Mouse (Mus musculus): ENCODE measurements around the gene Snrnp35.
A peak's percentile ranks its signal among the peaks of the same experiment; 100 is the strongest.

Snrnp35 gene

DNA sequence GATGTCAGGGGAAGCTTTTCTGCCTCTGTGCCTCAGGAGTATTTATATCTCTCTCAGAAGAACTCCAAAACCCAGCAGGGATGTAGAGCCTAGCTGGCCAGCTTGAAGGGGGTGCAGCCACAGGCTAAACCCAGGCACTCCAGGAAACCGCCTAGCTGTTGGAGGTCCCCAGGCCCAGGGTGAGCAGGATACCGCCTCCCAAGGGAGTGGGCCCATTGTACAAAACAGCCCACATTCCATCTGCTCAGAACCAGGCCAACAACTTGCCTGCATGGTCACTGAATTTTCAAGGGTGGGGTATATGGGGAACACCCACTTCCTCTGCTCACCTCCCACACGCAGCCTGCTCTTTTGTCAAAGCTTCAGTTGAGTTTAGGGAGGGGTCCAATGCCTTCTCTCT lies 17.6 kb downstream of the Snrnp35 start:
- DNase-seq (ENCODE audit: low spot score in 2 of 2) = no peak

- no peak for DNase-seq (ENCODE audit: low spot score in 2 of 2)
Observed at GRCm38 (mm10) chr5:124501541-124501940, 18.6 kb downstream of the Snrnp35 start.

DNA sequence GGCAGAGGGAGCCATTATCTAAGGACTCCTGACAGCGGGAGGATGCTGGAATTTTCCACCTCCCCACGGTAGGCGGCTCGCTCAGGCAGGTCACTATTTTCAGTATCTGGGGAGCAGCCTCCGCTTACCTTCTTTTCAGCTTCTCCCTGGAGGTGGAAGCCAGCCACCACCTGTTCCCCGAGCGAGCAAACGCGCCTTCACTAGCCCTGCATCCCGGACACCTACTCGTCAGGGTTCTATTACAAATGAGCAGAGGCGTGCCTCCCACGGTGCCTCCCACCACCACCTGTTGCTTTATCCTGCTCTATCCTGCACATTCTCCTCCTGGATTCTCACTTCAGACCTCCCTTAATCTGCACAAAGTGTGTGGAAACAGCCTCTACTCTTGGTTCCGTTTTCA lies 20.8 kb downstream of the Snrnp35 start:
- DNase-seq (ENCODE audit: low spot score in 2 of 2) = no peak

- no peak for DNase-seq (ENCODE audit: low spot score in 2 of 2)
Observed at GRCm38 (mm10) chr5:124505235-124505634, 22.3 kb downstream of the Snrnp35 start.

DNA sequence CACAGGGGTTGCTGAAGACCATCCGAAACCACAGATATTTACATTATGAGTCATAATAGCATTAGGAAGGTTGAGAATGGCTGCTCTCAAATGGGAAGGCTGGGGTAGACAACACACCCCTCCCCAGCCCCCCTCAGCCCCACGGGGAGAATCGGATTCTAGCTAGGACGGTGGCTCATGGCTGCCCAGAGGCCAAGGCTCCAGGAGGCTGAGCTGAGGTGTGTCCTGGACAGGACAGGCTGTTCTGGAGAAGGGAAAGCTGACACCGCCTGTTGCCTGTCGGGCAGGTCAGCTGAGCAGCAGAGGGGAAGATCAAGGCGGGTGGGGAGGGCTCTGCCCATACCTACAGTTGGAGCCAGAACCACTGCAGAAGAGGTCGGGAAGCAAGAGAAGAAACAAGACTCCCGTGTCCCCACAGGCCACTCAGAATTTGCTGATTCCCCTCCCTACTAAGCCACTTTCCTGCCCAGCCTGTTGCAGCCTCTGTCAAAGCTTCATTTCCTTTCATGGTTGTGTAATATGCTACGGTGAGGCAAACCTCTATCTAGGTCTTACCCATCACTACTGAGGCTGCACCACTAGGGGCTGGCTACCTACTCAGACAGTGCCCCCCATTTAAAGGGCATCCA lies 23.9 kb downstream of the Snrnp35 start:
- DNase-seq (ENCODE audit: low spot score in 2 of 2) = no peak

GRCm38 (mm10) chr5:124509200-124509599 lies 26.3 kb downstream of the Snrnp35 start:
- DNase-seq (ENCODE audit: low spot score in 2 of 2) = no peak

- peak in 1 of 2 experiments; percentile 62 for DNase-seq (ENCODE audit: low spot score in 2 of 2)
Observed at GRCm38 (mm10) chr5:124509742-124510237, 26.9 kb downstream of the Snrnp35 start.

- no peak for DNase-seq (ENCODE audit: low spot score in 2 of 2)
Observed at GRCm38 (mm10) chr5:124510536-124511050, 27.7 kb downstream of the Snrnp35 start.

GRCm38 (mm10) chr5:124515789-124516188 lies 32.9 kb downstream of the Snrnp35 start:
- no peak for DNase-seq (ENCODE audit: low spot score in 2 of 2)

GRCm38 (mm10) chr5:124518648-124519047 lies 35.7 kb downstream of the Snrnp35 start:
- no peak for DNase-seq (ENCODE audit: low spot score in 2 of 2)

GRCm38 (mm10) chr5:124521588-124521987 lies 38.7 kb downstream of the Snrnp35 start:
- no peak for DNase-seq (ENCODE audit: low spot score in 2 of 2)

GRCm38 (mm10) chr5:124523032-124523431 lies 40.1 kb downstream of the Snrnp35 start:
- no peak for DNase-seq (ENCODE audit: low spot score in 2 of 2)

DNA sequence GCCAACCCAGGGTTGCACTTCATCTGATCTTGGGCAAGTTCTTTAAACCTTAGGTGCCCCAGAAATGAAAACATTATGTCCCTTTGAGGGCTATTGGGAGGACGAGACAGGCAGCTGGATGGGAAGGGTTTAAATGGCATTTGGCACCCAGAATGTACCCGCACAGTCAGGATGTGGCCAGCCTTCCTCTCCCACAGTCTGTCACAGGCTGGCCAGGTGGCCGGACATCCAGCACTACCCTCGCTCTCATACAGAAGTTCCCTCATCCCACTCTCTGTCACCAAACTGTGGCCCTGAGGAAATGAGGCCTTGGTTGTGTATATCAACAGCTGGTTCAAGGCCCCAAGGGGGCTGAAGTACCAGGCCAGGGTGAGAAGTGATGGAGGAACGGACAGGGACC lies 42.0 kb downstream of the Snrnp35 start:
- DNase-seq (ENCODE audit: low spot score in 2 of 2) = no peak

DNA sequence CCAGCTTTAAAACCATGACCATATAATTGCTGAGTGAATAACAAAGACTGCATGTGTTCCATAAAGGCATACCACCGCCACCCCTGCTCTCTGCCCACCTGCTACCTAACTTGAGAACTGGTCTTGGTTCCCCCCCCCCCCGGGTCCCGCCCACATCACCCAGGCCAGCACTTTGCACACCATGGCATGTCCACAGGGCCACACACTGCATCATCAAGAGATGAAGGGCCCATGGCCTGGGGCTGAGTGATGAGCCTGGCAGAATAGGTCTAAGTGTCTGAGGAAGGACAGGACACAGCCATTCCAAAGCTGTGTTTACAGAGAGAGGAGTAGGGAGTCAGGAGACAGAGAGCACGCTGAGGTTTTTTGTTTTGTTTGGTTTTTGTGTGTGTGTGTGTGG lies 45.4 kb downstream of the Snrnp35 start:
- DNase-seq (ENCODE audit: low spot score in 2 of 2) = no peak

DNA sequence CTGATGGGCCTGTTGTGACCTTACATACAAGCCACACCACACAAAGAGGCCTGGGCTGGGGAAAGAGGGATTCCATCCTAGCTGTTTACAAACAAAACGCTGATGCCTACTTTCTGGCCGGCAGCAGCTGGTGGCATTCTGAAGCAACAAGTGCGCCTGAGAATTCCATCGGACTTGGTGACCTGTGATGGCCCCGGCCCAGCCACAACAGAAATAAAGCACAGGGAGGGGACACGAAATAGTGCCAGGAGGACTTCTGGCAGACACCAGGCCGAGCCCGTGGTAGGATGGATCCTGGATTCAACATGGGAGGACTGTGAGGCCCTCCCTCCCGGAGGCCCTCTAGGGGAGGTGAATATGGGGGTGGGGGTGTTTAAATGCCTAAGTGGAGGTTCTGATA lies 45.9 kb downstream of the Snrnp35 start:
- DNase-seq (ENCODE audit: low spot score in 2 of 2) = no peak

DNA sequence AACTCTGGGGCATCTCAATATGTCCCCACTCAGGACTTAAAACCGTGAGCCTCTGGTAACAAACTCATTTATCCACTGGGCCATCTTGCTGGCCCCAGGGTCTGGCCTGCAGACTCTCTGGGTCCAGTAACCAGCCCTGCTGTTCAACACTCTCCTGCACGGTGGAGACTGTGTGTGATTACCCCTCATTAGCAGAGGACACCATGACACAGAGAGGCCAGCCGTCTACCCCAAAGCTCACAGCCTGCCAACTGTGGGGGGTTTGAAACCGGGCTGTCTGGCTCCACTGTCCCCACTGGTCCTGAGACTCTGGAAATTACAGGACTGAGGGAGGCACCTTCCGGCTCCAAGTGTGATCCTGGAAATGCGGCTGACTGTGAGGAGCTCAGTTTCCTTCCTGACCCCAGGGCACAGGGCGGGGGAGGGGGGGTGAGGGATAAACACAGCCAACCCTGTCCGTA lies 46.3 kb downstream of the Snrnp35 start:
- DNase-seq (ENCODE audit: low spot score in 2 of 2) = no peak

DNA sequence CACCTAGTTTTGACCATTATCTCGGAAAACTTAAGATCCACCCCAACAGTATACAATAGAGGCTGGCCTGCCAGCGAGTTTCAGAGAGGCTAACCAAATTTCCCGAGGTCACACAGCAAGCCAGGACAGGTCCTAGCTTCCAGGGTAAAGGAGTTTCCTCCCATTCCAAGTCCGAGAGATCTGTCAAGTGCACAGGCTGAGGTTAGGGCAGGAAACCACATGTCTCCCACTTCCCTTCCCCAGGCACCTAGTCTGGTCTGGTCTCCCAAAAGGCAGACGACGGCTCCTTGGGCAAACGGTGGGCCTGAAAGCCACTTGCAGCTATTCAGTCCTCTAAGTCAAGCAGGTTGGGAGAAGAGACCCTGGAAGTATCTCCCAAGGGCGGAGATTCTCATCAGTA lies 46.8 kb downstream of the Snrnp35 start:
- no peak for DNase-seq (ENCODE audit: low spot score in 2 of 2)

DNA sequence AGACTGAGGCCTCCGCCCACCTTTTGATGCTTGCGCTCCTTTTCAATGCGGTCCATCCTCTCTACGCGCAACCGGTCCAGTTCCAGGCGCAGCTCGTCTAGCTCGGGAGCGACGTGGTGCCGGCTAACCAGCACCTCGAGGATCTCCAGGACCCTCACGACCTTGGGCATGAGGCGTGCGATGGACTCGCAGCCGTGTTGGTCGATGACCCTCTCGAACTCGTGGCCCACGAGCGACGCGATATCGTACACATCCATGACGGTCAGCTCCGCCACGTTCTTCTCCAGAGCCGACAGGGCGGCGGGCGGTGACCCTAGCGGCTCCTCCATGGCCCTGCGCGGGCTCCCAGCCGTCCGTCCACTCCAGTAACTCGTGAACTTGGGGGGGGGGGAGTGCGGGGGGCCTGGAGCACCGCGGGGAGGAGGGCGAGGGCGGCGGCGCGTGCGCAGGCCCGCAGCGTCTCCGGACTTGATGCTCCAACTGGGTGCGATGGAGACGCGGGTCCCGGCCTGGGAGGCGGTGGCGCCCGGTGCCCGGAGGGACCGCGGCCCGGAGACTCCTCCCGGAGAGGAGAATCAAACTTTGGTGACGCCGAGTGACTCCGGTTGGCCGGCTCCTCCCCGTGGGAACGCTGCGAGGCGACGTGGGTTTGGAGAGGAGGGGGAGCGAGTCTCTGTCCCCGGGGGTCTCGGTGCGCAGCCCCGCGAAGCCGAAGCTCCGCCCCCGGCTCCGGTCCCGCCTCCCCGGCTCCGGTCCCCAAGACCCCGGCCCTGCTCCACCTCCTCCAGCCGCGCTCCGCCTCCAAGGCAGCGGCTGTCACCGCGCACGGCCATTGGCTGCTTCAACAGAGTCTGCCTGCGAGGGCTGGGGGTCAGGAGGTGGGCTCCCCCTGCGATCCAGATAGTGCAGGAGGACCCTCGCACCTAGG lies 48.0 kb downstream of the Snrnp35 start, which contains the start of gene Rilpl1:
Gene Rilpl1 (minus strand): TSS at position 737 of the 928 bp plus-strand sequence.
- DNase-seq (ENCODE audit: low spot score in 2 of 2) = peak; percentile 79 to 82

GRCm38 (mm10) chr5:124531583-124531930 lies 48.6 kb downstream of the Snrnp35 start:
- DNase-seq (ENCODE audit: low spot score in 2 of 2) = no peak

- no peak for DNase-seq (ENCODE audit: low spot score in 2 of 2)
Observed at GRCm38 (mm10) chr5:124532451-124532850, 49.5 kb downstream of the Snrnp35 start.

GRCm38 (mm10) chr5:124535016-124535415 lies 52.1 kb downstream of the Snrnp35 start:
- no peak for DNase-seq (ENCODE audit: low spot score in 2 of 2)

DNA sequence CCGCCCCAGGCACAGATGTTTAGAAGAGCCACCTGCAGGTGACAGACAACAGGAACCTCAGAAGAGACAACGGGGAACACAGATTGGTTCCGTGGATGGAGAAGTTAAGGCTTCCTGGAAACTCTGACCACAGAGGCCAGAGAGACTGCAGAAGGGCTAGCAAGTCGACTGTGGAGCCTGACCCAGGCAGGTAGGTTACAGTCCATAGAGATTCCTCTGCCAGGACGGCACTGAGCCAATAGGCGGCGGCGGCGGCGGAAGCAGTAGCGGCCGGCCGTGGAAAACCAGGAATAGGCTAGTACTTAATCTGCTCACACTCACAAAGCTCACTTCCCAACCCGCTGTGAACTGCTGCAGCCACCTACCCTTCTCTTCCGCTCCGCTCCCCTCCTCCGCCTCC lies 53.8 kb downstream of the Snrnp35 start:
- no peak for DNase-seq (ENCODE audit: low spot score in 2 of 2)
